Mouse (Mus musculus) neutrophil, adult 83 days (primary cell): ENCODE results near the gene Lpar1. TPM values are rescaled to one million over a fixed set of nuclear protein-coding genes. Genes with fewer than 3 reads are reported as not detected.

Experiments used
- total RNA-seq, 2 experiments: library from RNA; stranded (reverse); gene quantifications; one replicate each; pipeline ENCODE4 v1.2.4; 2023

Gene Lpar1
- under 1 TPM in 1 of 2 experiments, not detected in 1; 0.26 TPM for total RNA-seq

GRCm38 (mm10) chr4:58553631-58554358 lies at the start of gene Lpar1:
Gene Lpar1, minus strand, starts transcription at chr4:58553898.

Other genes with a start within 250 kb of the Lpar1 start
- gene Olfr267, start 233.8 kb upstream of the Lpar1 start, total RNA-seq, result not detected